Mouse (Mus musculus): ENCODE results near the gene Tada1. TPM values are rescaled to one million over a fixed set of nuclear protein-coding genes. Genes with fewer than 3 reads are reported as not detected.
A peak's percentile ranks its signal among the peaks of the same experiment; 100 is the strongest.

Gene Tada1
- polyA plus RNA-seq, 1 experiment from 2014 or later, result 70.5 TPM

- Histone ChIP-seq H3K4me3 (ENCODE audit: low read depth, low read length) (no peak overlapping the region), H3K9ac (ENCODE audit: low read length) (no peak overlapping the region), H3K4me1 (ENCODE audit: control insufficient read depth, insufficient read depth, low read length) (no peaks in the 10 kb centered on the region), H3K9me3 (ENCODE audit: control insufficient read depth, low read length) (no peaks in the 10 kb centered on the region), H3K36me3 (ENCODE audit: control insufficient read depth, insufficient read depth, low read length) (peaks cover 43% of the 10 kb centered on the region), H3K27me3 (ENCODE audit: control insufficient read depth, insufficient read depth, low read length) (no peaks in the 10 kb centered on the region), H3K4me2 (no peak overlapping the region), H3K27ac (ENCODE audit: low read depth, low read length) (no peak overlapping the region)
- DNase-seq (ENCODE audit: low spot score, missing footprints) (peak; percentile 56), ATAC-seq (ENCODE audit: low FRiP score) (no peak)
- 82% methylated on average over 4 of the region's 4 CpGs for WGBS
Observed at GRCm38 (mm10) chr1:166394770-166395169, 15.9 kb downstream of the Tada1 start.

DNA sequence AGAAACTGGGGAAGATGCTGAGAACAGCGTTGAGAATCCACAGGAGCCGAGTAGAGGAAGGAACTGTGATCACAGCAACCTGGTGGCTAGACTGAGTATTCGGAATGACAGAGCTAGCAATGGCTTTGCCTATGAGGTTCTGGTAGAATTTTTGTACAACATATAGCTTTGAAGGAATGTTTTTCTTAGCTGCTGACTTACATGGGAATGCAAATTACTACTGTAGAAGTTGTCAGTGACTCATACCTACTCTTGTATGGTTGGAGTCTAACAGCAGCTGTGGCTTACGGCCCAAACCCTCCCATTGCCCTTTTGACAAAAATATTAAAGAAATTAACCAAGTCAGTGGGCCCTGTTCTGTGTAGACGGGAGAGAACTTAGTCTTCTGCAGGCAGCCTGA lies 16.8 kb downstream of the Tada1 start:
- peaks cover 38% of the 10 kb centered on the region for H3K36me3 ChIP-seq (ENCODE audit: control insufficient read depth, insufficient read depth, low read length)
- WGBS, result 92% methylated on average over 5 of the region's 5 CpGs
- H3K27me3 ChIP-seq (ENCODE audit: control insufficient read depth, insufficient read depth, low read length), result no peaks in the 10 kb centered on the region
- H3K4me2 ChIP-seq, result no peak overlapping the region
- H3K4me3 ChIP-seq (ENCODE audit: low read depth, low read length), result no peak overlapping the region
- no peaks in the 10 kb centered on the region for H3K4me1 ChIP-seq (ENCODE audit: control insufficient read depth, insufficient read depth, low read length)
- no peaks in the 10 kb centered on the region for H3K9me3 ChIP-seq (ENCODE audit: control insufficient read depth, low read length)
- H3K27ac ChIP-seq (ENCODE audit: low read depth, low read length), result no peak overlapping the region
- ATAC-seq (ENCODE audit: low FRiP score) (no peak), DNase-seq (ENCODE audit: low spot score, missing footprints) (peak; percentile 44)
- H3K9ac ChIP-seq (ENCODE audit: low read length), result no peak overlapping the region

- Histone ChIP-seq H3K4me3 (ENCODE audit: low read depth, low read length) (no peak overlapping the region), H3K9me3 (ENCODE audit: control insufficient read depth, low read length) (no peaks in the 10 kb centered on the region), H3K9ac (ENCODE audit: low read length) (no peak overlapping the region), H3K27me3 (ENCODE audit: control insufficient read depth, insufficient read depth, low read length) (no peaks in the 10 kb centered on the region), H3K4me2 (no peak overlapping the region), H3K27ac (ENCODE audit: low read depth, low read length) (no peak overlapping the region), H3K4me1 (ENCODE audit: control insufficient read depth, insufficient read depth, low read length) (no peaks in the 10 kb centered on the region), H3K36me3 (ENCODE audit: control insufficient read depth, insufficient read depth, low read length) (peaks cover 33% of the 10 kb centered on the region)
- DNase-seq (ENCODE audit: low spot score, missing footprints) (peak; percentile 73), ATAC-seq (ENCODE audit: low FRiP score) (no peak)
- 90% methylated on average over 6 of the region's 6 CpGs for WGBS
Observed at GRCm38 (mm10) chr1:166396381-166396780, 17.5 kb downstream of the Tada1 start.

DNA sequence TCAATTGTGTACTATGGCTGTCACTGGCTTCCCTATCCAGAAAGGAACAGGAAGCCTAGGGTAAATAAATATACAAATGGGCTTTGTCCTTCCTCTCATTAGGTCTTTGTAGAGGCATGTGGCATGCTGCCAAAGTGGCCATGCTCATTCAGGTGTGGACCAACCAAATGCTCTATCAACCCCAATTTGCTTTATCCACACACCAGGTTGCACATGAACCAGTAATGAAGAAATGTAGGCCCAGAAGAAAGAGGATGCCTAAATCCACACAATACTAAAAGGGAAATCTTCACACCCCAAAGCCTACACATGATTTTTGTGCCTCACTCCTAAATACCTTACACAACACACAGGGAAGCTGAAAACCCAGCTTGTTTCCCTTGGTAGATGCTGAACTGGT lies 22.6 kb downstream of the Tada1 start:
- peaks cover 42% of the 10 kb centered on the region for H3K36me3 ChIP-seq (ENCODE audit: control insufficient read depth, insufficient read depth, low read length)
- no peaks in the 10 kb centered on the region for H3K9me3 ChIP-seq (ENCODE audit: control insufficient read depth, low read length)
- DNase-seq (ENCODE audit: low spot score, missing footprints) (peak; percentile 69), ATAC-seq (ENCODE audit: low FRiP score) (no peak)
- H3K9ac ChIP-seq (ENCODE audit: low read length), result no peak overlapping the region
- no peaks in the 10 kb centered on the region for H3K27me3 ChIP-seq (ENCODE audit: control insufficient read depth, insufficient read depth, low read length)
- no peak overlapping the region for H3K27ac ChIP-seq (ENCODE audit: low read depth, low read length)
- no peaks in the 10 kb centered on the region for H3K4me1 ChIP-seq (ENCODE audit: control insufficient read depth, insufficient read depth, low read length)
- H3K4me2 ChIP-seq, result no peak overlapping the region
- no peak overlapping the region for H3K4me3 ChIP-seq (ENCODE audit: low read depth, low read length)

DNA sequence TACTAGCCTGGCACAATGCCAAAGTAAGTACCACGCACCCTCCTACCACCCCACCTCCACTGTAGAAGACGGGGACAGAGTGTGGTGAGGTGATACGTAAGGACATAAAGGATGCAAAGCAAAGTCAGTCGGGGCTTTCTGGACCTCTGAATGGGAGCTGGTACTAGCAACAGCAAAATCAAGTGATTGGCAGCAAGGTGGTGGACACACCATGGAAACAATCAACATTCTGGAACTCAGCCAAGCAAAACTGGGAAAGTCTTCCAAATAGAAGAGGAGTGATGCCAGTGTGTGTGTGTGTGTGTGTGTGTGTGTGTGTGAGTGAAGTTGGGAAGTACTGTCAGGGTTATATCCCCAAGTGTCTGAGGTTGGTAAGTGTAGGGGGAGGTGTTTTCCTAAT lies 23.1 kb downstream of the Tada1 start:
- H3K4me1 ChIP-seq (ENCODE audit: control insufficient read depth, insufficient read depth, low read length), result no peaks in the 10 kb centered on the region
- H3K9me3 ChIP-seq (ENCODE audit: control insufficient read depth, low read length), result no peaks in the 10 kb centered on the region
- H3K4me2 ChIP-seq, result no peak overlapping the region
- H3K27ac ChIP-seq (ENCODE audit: low read depth, low read length), result no peak overlapping the region
- DNase-seq (ENCODE audit: low spot score, missing footprints) (peak; percentile 37), ATAC-seq (ENCODE audit: low FRiP score) (no peak)
- no peak overlapping the region for H3K4me3 ChIP-seq (ENCODE audit: low read depth, low read length)
- no peak overlapping the region for H3K9ac ChIP-seq (ENCODE audit: low read length)
- peaks cover 40% of the 10 kb centered on the region for H3K36me3 ChIP-seq (ENCODE audit: control insufficient read depth, insufficient read depth, low read length)
- WGBS, result 89% methylated on average over 4 of the region's 4 CpGs
- H3K27me3 ChIP-seq (ENCODE audit: control insufficient read depth, insufficient read depth, low read length), result no peaks in the 10 kb centered on the region

- Histone ChIP-seq H3K36me3 (ENCODE audit: control insufficient read depth, insufficient read depth, low read length) (peaks cover 29% of the 10 kb centered on the region), H3K27ac (ENCODE audit: low read depth, low read length) (no peak overlapping the region), H3K4me2 (no peak overlapping the region), H3K9ac (ENCODE audit: low read length) (no peak overlapping the region), H3K9me3 (ENCODE audit: control insufficient read depth, low read length) (no peaks in the 10 kb centered on the region), H3K4me1 (ENCODE audit: control insufficient read depth, insufficient read depth, low read length) (peaks cover 10% of the 10 kb centered on the region), H3K4me3 (ENCODE audit: low read depth, low read length) (no peak overlapping the region), H3K27me3 (ENCODE audit: control insufficient read depth, insufficient read depth, low read length) (no peaks in the 10 kb centered on the region)
- DNase-seq (ENCODE audit: low spot score, missing footprints), result peak; percentile 8
- 93% methylated on average over 3 of the region's 3 CpGs for WGBS
- ATAC-seq (ENCODE audit: low FRiP score), result no peak
Observed at GRCm38 (mm10) chr1:166403846-166404245, 24.9 kb downstream of the Tada1 start.

DNA sequence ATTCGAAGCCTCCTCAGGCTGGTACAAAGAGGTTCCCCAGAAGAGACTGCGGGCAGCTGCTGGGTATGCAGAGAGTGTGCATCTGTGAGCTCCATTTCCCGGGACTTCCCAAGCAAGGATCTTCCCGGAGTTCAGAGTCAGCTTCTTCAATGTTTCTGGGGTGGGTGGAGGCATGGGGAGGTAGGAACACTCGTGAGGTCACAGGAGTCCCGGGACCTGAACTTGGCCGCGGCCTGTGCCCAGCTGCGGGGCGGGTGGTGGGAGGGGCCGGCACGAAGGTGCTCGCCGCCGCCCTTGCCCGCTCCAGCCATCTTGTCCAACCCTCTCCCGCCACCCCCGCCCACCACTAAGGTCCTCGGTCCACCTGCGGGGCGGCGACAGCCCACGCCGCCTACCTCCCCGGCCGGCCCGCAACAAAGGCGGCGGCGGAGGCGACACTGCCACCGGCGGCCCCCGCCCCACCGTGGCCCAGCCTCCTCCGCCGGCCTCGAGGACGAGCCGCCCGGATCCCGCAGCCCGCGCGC lies 30.3 kb downstream of the Tada1 start:
- H3K27me3 ChIP-seq (ENCODE audit: control insufficient read depth, insufficient read depth, low read length), result no peaks in the 10 kb centered on the region
- peak overlapping the region; percentile 4; the same call in 1 of the 2 replicates for H3K27ac ChIP-seq (ENCODE audit: low read depth, low read length)
- peaks cover 11% of the 10 kb centered on the region; the same call in 1 of the 2 replicates for H3K36me3 ChIP-seq (ENCODE audit: control insufficient read depth, insufficient read depth, low read length)
- peak overlapping the region; percentile 50 for H3K4me2 ChIP-seq
- peak overlapping the region; percentile 58 for H3K4me3 ChIP-seq (ENCODE audit: low read depth, low read length)
- H3K9ac ChIP-seq (ENCODE audit: low read length), result peak overlapping the region; percentile 87
- WGBS, result 1% methylated on average over 32 of the region's 45 CpGs
- DNase-seq (ENCODE audit: low spot score, missing footprints) (peak; percentile 95), ATAC-seq (ENCODE audit: low FRiP score) (peak; percentile 87)
- peaks cover 11% of the 10 kb centered on the region for H3K4me1 ChIP-seq (ENCODE audit: control insufficient read depth, insufficient read depth, low read length)
- peaks cover 7% of the 10 kb centered on the region for H3K9me3 ChIP-seq (ENCODE audit: control insufficient read depth, low read length)

- 6% methylated on average over 46 of the region's 49 CpGs for whole genome bisulfite sequencing
- Histone ChIP-seq H3K4me3 (ENCODE audit: low read depth, low read length) (peak within 1 kb of the TSS; percentile 58), H3K27me3 (ENCODE audit: control insufficient read depth, insufficient read depth, low read length) (no peaks in the 10 kb centered on the region), H3K36me3 (ENCODE audit: control insufficient read depth, insufficient read depth, low read length) (peaks cover 9% of the 10 kb centered on the region; the same call in 1 of the 2 replicates), H3K4me2 (peak within 1 kb of the TSS; percentile 50), H3K9me3 (ENCODE audit: control insufficient read depth, low read length) (peaks cover 7% of the 10 kb centered on the region), H3K9ac (ENCODE audit: low read length) (peak within 1 kb of the TSS; percentile 87), H3K4me1 (ENCODE audit: control insufficient read depth, insufficient read depth, low read length) (peaks cover 11% of the 10 kb centered on the region), H3K27ac (ENCODE audit: low read depth, low read length) (peak within 1 kb of the TSS; percentile 4; the same call in 1 of the 2 replicates)
- peak; percentile 98 for DNase-seq (ENCODE audit: low spot score, missing footprints)
- peak; percentile 95 for ATAC-seq (ENCODE audit: low FRiP score)
Observed at GRCm38 (mm10) chr1:166409701-166410220, 30.9 kb downstream of the Tada1 start, which contains the start of gene Pogk. TSS of gene Pogk (minus strand) at chr1:166409863.

- Histone ChIP-seq H3K27ac (ENCODE audit: low read depth, low read length) (no peak overlapping the region), H3K4me1 (ENCODE audit: control insufficient read depth, insufficient read depth, low read length) (peaks cover 11% of the 10 kb centered on the region), H3K36me3 (ENCODE audit: control insufficient read depth, insufficient read depth, low read length) (peaks cover 2% of the 10 kb centered on the region; the same call in 1 of the 2 replicates), H3K9me3 (ENCODE audit: control insufficient read depth, low read length) (peaks cover 7% of the 10 kb centered on the region), H3K4me3 (ENCODE audit: low read depth, low read length) (no peak overlapping the region), H3K27me3 (ENCODE audit: control insufficient read depth, insufficient read depth, low read length) (no peaks in the 10 kb centered on the region), H3K9ac (ENCODE audit: low read length) (no peak overlapping the region), H3K4me2 (no peak overlapping the region)
- WGBS, result 88% methylated on average over 1 of the region's 1 CpGs
- DNase-seq (ENCODE audit: low spot score, missing footprints) (peak; percentile 73), ATAC-seq (ENCODE audit: low FRiP score) (no peak)
Observed at GRCm38 (mm10) chr1:166411541-166411940, 32.6 kb downstream of the Tada1 start.
